Comparison of ENCODE assay signal across 8 mouse cellular contexts in genomic region chr14:54572790-54573736, GRCm38 (mm10). TPM values are rescaled to one million over a fixed set of nuclear protein-coding genes. Genes with fewer than 3 reads are reported as not detected.
DNase-seq lines count a peak whose midpoint lies in the region; ATAC-seq and TF ChIP-seq lines count a peak whose summit lies in the region.

No protein-coding gene starts in this region.

- DNase-seq in ES-E14 (ENCODE audit: low read depth, low spot score) (peak; percentile 65), liver (peak; percentile 44)
- peak; percentile 88 for DNase-seq in embryo, embryonic 11 days
- peak; percentile 73 for DNase-seq in neural tube, embryonic 11.5 days (ENCODE audit: low spot score)
- no peak for DNase-seq in frontal cortex, postnatal 10 days (ENCODE audit: low spot score in 2 of 2)
- no peak for DNase-seq in ovary, adult 18-20 months (ENCODE audit: low spot score)
- DNase-seq in B cell, adult 2 months: no peak

- peaks cover 5 to 24% of the 10 kb centered on the region in 2 experiments for H3K4me1 ChIP-seq in ES-E14 (ENCODE audit: control insufficient read depth in 2 of 2, insufficient read depth in 2 of 2, low read length in 2 of 2, poor library complexity in 1 of 2)
- H3K4me1 ChIP-seq in hindbrain, embryonic 12.5 days: peaks cover 65% of the 10 kb centered on the region
- H3K4me1 ChIP-seq in neural tube, embryonic 11.5 days (ENCODE audit: control insufficient read depth, insufficient read depth, low read length): peaks cover 27% of the 10 kb centered on the region

- H3K36me3 ChIP-seq in ES-E14 (ENCODE audit: control insufficient read depth, insufficient read depth, low read length, poor library complexity, severe bottlenecking): peaks cover 71% of the 10 kb centered on the region
- H3K36me3 ChIP-seq in hindbrain, embryonic 12.5 days: peaks cover 18% of the 10 kb centered on the region
- H3K36me3 ChIP-seq in neural tube, embryonic 11.5 days (ENCODE audit: control insufficient read depth, insufficient read depth, low read length): peaks cover 14% of the 10 kb centered on the region

- peak overlapping the region; percentile 99 for H3K27ac ChIP-seq in ES-E14 (ENCODE audit: insufficient read depth, low read depth, low read length, poor library complexity, severe bottlenecking)
- peak overlapping the region; percentile 73 for H3K27ac ChIP-seq in hindbrain, embryonic 12.5 days
- no peak overlapping the region; the same call in 1 of the 2 replicates for H3K27ac ChIP-seq in neural tube, embryonic 11.5 days (ENCODE audit: low read depth, low read length)

- H3K4me3 ChIP-seq in ES-E14 (ENCODE audit: insufficient read depth in 1 of 2, low read depth in 1 of 2, low read length in 2 of 2, poor library complexity in 1 of 2, severe bottlenecking in 1 of 2): peak overlapping the region; percentile 68 to 85
- peak overlapping the region; percentile 74 for H3K4me3 ChIP-seq in hindbrain, embryonic 12.5 days
- peak overlapping the region; percentile 79 for H3K4me3 ChIP-seq in neural tube, embryonic 11.5 days (ENCODE audit: low read depth, low read length)

- no peaks in the 10 kb centered on the region for H3K9me3 ChIP-seq in ES-E14 (ENCODE audit: control insufficient read depth, insufficient read depth, low read depth, low read length)
- H3K9me3 ChIP-seq in hindbrain, embryonic 12.5 days (replicated peaks): no peaks in the 10 kb centered on the region
- H3K9me3 ChIP-seq in neural tube, embryonic 11.5 days (ENCODE audit: control insufficient read depth, low read length): no peaks in the 10 kb centered on the region

- peaks cover 25% of the 10 kb centered on the region for H3K27me3 ChIP-seq in hindbrain, embryonic 12.5 days
- no peaks in the 10 kb centered on the region for H3K27me3 ChIP-seq in neural tube, embryonic 11.5 days (ENCODE audit: control insufficient read depth, insufficient read depth, low read length)

- peak overlapping the region; percentile 96 for H3K9ac ChIP-seq in ES-E14 (ENCODE audit: insufficient read depth, low read depth, low read length, poor library complexity, severe bottlenecking)
- peak overlapping the region; percentile 55 for H3K9ac ChIP-seq in hindbrain, embryonic 12.5 days
- peak overlapping the region; percentile 26; the same call in 1 of the 2 replicates for H3K9ac ChIP-seq in neural tube, embryonic 11.5 days (ENCODE audit: low read length)

- in situ Hi-C loops in ES-E14 (cut with MboI; ENCODE audit: low sequenced_read_pairs in 2 of 2, unreplicated experiment in 2 of 2): no loop called here

- H3K4me2 ChIP-seq in hindbrain, embryonic 12.5 days (replicated peaks): peak overlapping the region; percentile 74
- H3K4me2 ChIP-seq in neural tube, embryonic 11.5 days (ENCODE audit: low read depth): peak overlapping the region; percentile 66

- 6% methylated on average over 13 of the region's 14 CpGs for WGBS in hindbrain, embryonic 12.5 days
- 9% methylated on average over 14 of the region's 14 CpGs for WGBS in neural tube, embryonic 11.5 days

- peak; percentile 38 for ATAC-seq in hindbrain, embryonic 12.5 days (ENCODE audit: low FRiP score)
- peak; percentile 35; the same call in 1 of the 2 replicates for ATAC-seq in neural tube, embryonic 11.5 days (ENCODE audit: insufficient read depth, low FRiP score, low TSS enrichment)

TF ChIP-seq in ES-E14, 5 proteins besides CTCF, POLR2A, EP300 and RAD21:
- no peak for TF ChIP-seq MAFK (IDR thresholded peaks at IDR 0.05; ENCODE audit: insufficient read depth, low read depth, low read length)
- no peak for TF ChIP-seq CHD2 (IDR thresholded peaks at IDR 0.05; ENCODE audit: low read depth, low read length)
- no peak for TF ChIP-seq ZC3H11A (IDR thresholded peaks at IDR 0.05; ENCODE audit: borderline replicate concordance, low read depth, low read length)
- no peak for TF ChIP-seq HCFC1 (IDR thresholded peaks at IDR 0.05; ENCODE audit: borderline replicate concordance, insufficient read depth, low read length)

RNA-seq across cellular contexts. Expression of gene Ajuba, which starts 4.3 kb away (rescaled TPM):
- 65.1 and 94.1 TPM in 2 replicates for total RNA-seq in ES-E14 (2012; rRNA removed)
- polyA plus RNA-seq in hindbrain, embryonic 12.5 days (2016; fragmentation: Nextera tagmentation; extraction: Ambion mirVana): 37.9 and 40.9 TPM in 2 replicates
- polyA plus RNA-seq in neural tube, embryonic 11.5 days (2014; fragmentation: Nextera tagmentation; extraction: Ambion mirVana): 27.9 TPM in 2 replicates

RNA-seq across cellular contexts. Expression of gene Haus4, which starts 18.6 kb away (rescaled TPM):
- total RNA-seq in ES-E14 (2012; rRNA removed): 24.5 and 40.3 TPM in 2 replicates
- 32.4 and 37.2 TPM in 2 replicates for polyA plus RNA-seq in hindbrain, embryonic 12.5 days (2016; fragmentation: Nextera tagmentation; extraction: Ambion mirVana)
- 36.7 and 41.4 TPM in 2 replicates for polyA plus RNA-seq in neural tube, embryonic 11.5 days (2014; fragmentation: Nextera tagmentation; extraction: Ambion mirVana)

RNA-seq across cellular contexts. Expression of gene 4931414P19Rik, which starts 32.7 kb away (rescaled TPM):
- 4.8 and 6.4 TPM in 2 replicates for total RNA-seq in ES-E14 (2012; rRNA removed)
- 8.2 and 9.1 TPM in 2 replicates for polyA plus RNA-seq in hindbrain, embryonic 12.5 days (2016; fragmentation: Nextera tagmentation; extraction: Ambion mirVana)
- polyA plus RNA-seq in neural tube, embryonic 11.5 days (2014; fragmentation: Nextera tagmentation; extraction: Ambion mirVana): 8.1 and 8.9 TPM in 2 replicates

RNA-seq across cellular contexts. Expression of gene Psmb5, which starts 44.8 kb away (rescaled TPM):
- total RNA-seq in ES-E14 (2012; rRNA removed): 202 and 317 TPM in 2 replicates
- 354 and 376 TPM in 2 replicates for polyA plus RNA-seq in hindbrain, embryonic 12.5 days (2016; fragmentation: Nextera tagmentation; extraction: Ambion mirVana)
- 444 and 470 TPM in 2 replicates for polyA plus RNA-seq in neural tube, embryonic 11.5 days (2014; fragmentation: Nextera tagmentation; extraction: Ambion mirVana)

RNA-seq across cellular contexts. Expression of gene Psmb11, which starts 48.2 kb away (rescaled TPM):
- 0.11 TPM in 1 of 2 replicates, not detected in the other for total RNA-seq in ES-E14 (2012; rRNA removed)
- not detected in 2 replicates for polyA plus RNA-seq in hindbrain, embryonic 12.5 days (2016; fragmentation: Nextera tagmentation; extraction: Ambion mirVana)
- 0.08 TPM in 1 of 2 replicates, not detected in the other for polyA plus RNA-seq in neural tube, embryonic 11.5 days (2014; fragmentation: Nextera tagmentation; extraction: Ambion mirVana)

Comparison
In these comparisons a context has a peak if more than half of its experiments do, and no peak if none do; other contexts are left out.
1. DNase-seq: peak in ES-E14 (single experiment), embryo, embryonic 11 days (single experiment), liver (single experiment) and neural tube, embryonic 11.5 days (single experiment); none in frontal cortex, postnatal 10 days (0 of 2), ovary, adult 18-20 months (single experiment) and B cell, adult 2 months (0 of 2).
2. H3K9ac ChIP-seq: peak in every context shown above with its lines; median percentile 96 in ES-E14; 55 in hindbrain, embryonic 12.5 days; 26 in neural tube, embryonic 11.5 days.
3. Peak in every context shown above with its lines, with median percentiles within 50 percentile points of each other: H3K4me3 ChIP-seq.